In the genomic region with DNA sequence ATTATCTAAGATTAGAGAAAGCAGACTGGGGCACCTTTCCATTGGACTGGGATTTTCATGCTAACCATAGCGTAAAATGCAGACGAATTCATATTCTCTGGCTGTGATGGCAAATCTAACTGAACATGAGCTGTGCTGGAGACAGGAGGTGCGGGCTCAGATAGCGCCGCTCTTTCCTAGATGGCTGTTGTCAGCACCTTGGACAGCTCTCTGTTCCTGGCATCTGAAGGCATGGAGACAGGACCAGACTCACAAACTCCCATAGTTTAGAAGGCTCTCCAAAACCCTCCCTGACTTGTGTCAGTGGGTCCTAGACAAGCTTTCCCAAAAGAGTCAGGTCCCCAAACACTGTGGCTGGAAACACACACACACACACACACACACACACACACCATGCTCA, we compare ENCODE assay signal across 10 mouse cellular contexts. TPM values are rescaled to one million over a fixed set of nuclear protein-coding genes. Genes with fewer than 3 reads are reported as not detected.
DNase-seq lines count a peak whose midpoint lies in the region; ATAC-seq and TF ChIP-seq lines count a peak whose summit lies in the region.
"Had no signal": no experiment of that assay in that cellular context is flagged by ENCODE, and none has a peak within 500 bp of the region (broad histone marks: within the 10 kb centered on the region; RNA-seq: fewer than 3 reads in every experiment).

No protein-coding gene starts in this region.

- no peak overlapping the region for H3K4me2 ChIP-seq in forebrain, postnatal 0 days (ENCODE audit: low read depth)
- no peak overlapping the region for H3K4me2 ChIP-seq in forebrain, embryonic 13.5 days
- H3K4me2 ChIP-seq in midbrain, embryonic 14.5 days (ENCODE audit: low read length), result no peak overlapping the region
- no peak overlapping the region for H3K4me2 ChIP-seq in midbrain, embryonic 16.5 days (ENCODE audit: low read length)
- no peak overlapping the region for H3K4me2 ChIP-seq in embryonic facial prominence, embryonic 11.5 days (ENCODE audit: low read depth, low read length)
- H3K4me2 ChIP-seq: liver, embryonic 13.5 days had no signal

- no peak overlapping the region for H3K9ac ChIP-seq in forebrain, postnatal 0 days
- H3K9ac ChIP-seq in forebrain, embryonic 13.5 days, result no peak overlapping the region
- no peak overlapping the region for H3K9ac ChIP-seq in midbrain, embryonic 14.5 days (replicated peaks; ENCODE audit: low read length)
- no peak overlapping the region for H3K9ac ChIP-seq in midbrain, embryonic 16.5 days (ENCODE audit: low read depth, low read length)
- H3K9ac ChIP-seq in embryonic facial prominence, embryonic 11.5 days (replicated peaks; ENCODE audit: low read length), result no peak overlapping the region
- H3K9ac ChIP-seq: liver, embryonic 13.5 days had no signal

- no peak overlapping the region for H3K27ac ChIP-seq in forebrain, postnatal 0 days (ENCODE audit: low read depth, low read length)
- H3K27ac ChIP-seq in forebrain, embryonic 13.5 days, result no peak overlapping the region
- H3K27ac ChIP-seq in midbrain, embryonic 14.5 days (replicated peaks; ENCODE audit: low read depth, low read length), result no peak overlapping the region
- H3K27ac ChIP-seq in midbrain, embryonic 16.5 days (ENCODE audit: low read length), result no peak overlapping the region
- no peak overlapping the region for H3K27ac ChIP-seq in embryonic facial prominence, embryonic 11.5 days (replicated peaks; ENCODE audit: low read depth, low read length)
- H3K27ac ChIP-seq: heart, adult 2 months; liver, embryonic 13.5 days had no signal

- H3K36me3 ChIP-seq in forebrain, postnatal 0 days (ENCODE audit: insufficient read depth), result no peaks in the 10 kb centered on the region
- H3K36me3 ChIP-seq in forebrain, embryonic 13.5 days (ENCODE audit: poor library complexity, severe bottlenecking), result no peaks in the 10 kb centered on the region
- no peaks in the 10 kb centered on the region for H3K36me3 ChIP-seq in midbrain, embryonic 14.5 days (ENCODE audit: control insufficient read depth, insufficient read depth, low read length)
- H3K36me3 ChIP-seq in midbrain, embryonic 16.5 days (ENCODE audit: control insufficient read depth, insufficient read depth, low read length), result no peaks in the 10 kb centered on the region
- no peaks in the 10 kb centered on the region for H3K36me3 ChIP-seq in embryonic facial prominence, embryonic 11.5 days (replicated peaks; ENCODE audit: control insufficient read depth, insufficient read depth, low read depth, low read length)
- H3K36me3 ChIP-seq: liver, embryonic 13.5 days had no signal

- no peak overlapping the region for H3K4me3 ChIP-seq in forebrain, postnatal 0 days (ENCODE audit: low read depth, low read length)
- H3K4me3 ChIP-seq in forebrain, embryonic 13.5 days, result no peak overlapping the region
- no peak overlapping the region for H3K4me3 ChIP-seq in midbrain, embryonic 14.5 days (replicated peaks; ENCODE audit: low read depth, low read length)
- H3K4me3 ChIP-seq in midbrain, embryonic 16.5 days (ENCODE audit: low read depth, low read length), result no peak overlapping the region
- no peak overlapping the region for H3K4me3 ChIP-seq in embryonic facial prominence, embryonic 11.5 days (ENCODE audit: low read depth, low read length)
- H3K4me3 ChIP-seq: heart, adult 2 months; liver, embryonic 13.5 days had no signal

- peak; percentile 26 for DNase-seq in forebrain, postnatal 0 days
- DNase-seq in midbrain, embryonic 14.5 days, result peak; percentile 68
- DNase-seq in embryonic facial prominence, embryonic 11.5 days (ENCODE audit: low spot score), result peak; percentile 88
- peak; percentile 41 for DNase-seq in ovary, postnatal 14 days (ENCODE audit: low spot score)
- no peak for DNase-seq in c-Kit-positive CD71-positive TER-119-positive erythroid progenitor cells, embryonic 14.5 days (ENCODE audit: low spot score)
- DNase-seq in layer of hippocampus, adult 18-20 months (ENCODE audit: low spot score in 2 of 2), result no peak
- DNase-seq: liver, embryonic 13.5 days had no signal

- ATAC-seq in forebrain, postnatal 0 days, result no peak
- ATAC-seq in forebrain, embryonic 13.5 days, result no peak
- ATAC-seq in midbrain, embryonic 14.5 days (ENCODE audit: low FRiP score, low TSS enrichment), result no peak
- ATAC-seq in midbrain, embryonic 16.5 days, result no peak
- ATAC-seq in embryonic facial prominence, embryonic 11.5 days (replicated peaks; ENCODE audit: insufficient number of reproducible peaks, low FRiP score, low TSS enrichment, low read depth), result no peak

- 38% methylated on average over 5 of the region's 5 CpGs for WGBS in forebrain, postnatal 0 days
- 29% methylated on average over 5 of the region's 5 CpGs for WGBS in forebrain, embryonic 13.5 days
- WGBS in midbrain, embryonic 14.5 days, result 31% methylated on average over 5 of the region's 5 CpGs
- WGBS in midbrain, embryonic 16.5 days, result 24% methylated on average over 5 of the region's 5 CpGs
- 34% methylated on average over 5 of the region's 5 CpGs for WGBS in embryonic facial prominence, embryonic 11.5 days

- TF ChIP-seq CTCF in forebrain, postnatal 0 days (IDR thresholded peaks at IDR 0.05; ENCODE audit: low read depth), result no peak

- no peaks in the 10 kb centered on the region for H3K9me3 ChIP-seq in forebrain, postnatal 0 days (ENCODE audit: low read length)
- H3K9me3 ChIP-seq in forebrain, embryonic 13.5 days (replicated peaks), result no peaks in the 10 kb centered on the region
- H3K9me3 ChIP-seq in midbrain, embryonic 14.5 days (ENCODE audit: control insufficient read depth, low read length), result no peaks in the 10 kb centered on the region
- no peaks in the 10 kb centered on the region for H3K9me3 ChIP-seq in midbrain, embryonic 16.5 days (replicated peaks; ENCODE audit: control insufficient read depth, low read length, poor library complexity, severe bottlenecking)
- H3K9me3 ChIP-seq in embryonic facial prominence, embryonic 11.5 days (replicated peaks; ENCODE audit: control insufficient read depth, low read length), result no peaks in the 10 kb centered on the region

- H3K27me3 ChIP-seq in forebrain, postnatal 0 days (ENCODE audit: insufficient read depth, low read length), result no peaks in the 10 kb centered on the region
- no peaks in the 10 kb centered on the region for H3K27me3 ChIP-seq in forebrain, embryonic 13.5 days
- no peaks in the 10 kb centered on the region for H3K27me3 ChIP-seq in midbrain, embryonic 14.5 days (ENCODE audit: control insufficient read depth, insufficient read depth, low read length)
- H3K27me3 ChIP-seq in midbrain, embryonic 16.5 days (ENCODE audit: control insufficient read depth, insufficient read depth, low read depth, low read length), result no peaks in the 10 kb centered on the region
- H3K27me3 ChIP-seq in embryonic facial prominence, embryonic 11.5 days (ENCODE audit: control insufficient read depth, insufficient read depth, low read length), result no peaks in the 10 kb centered on the region
- H3K27me3 ChIP-seq: liver, embryonic 13.5 days had no signal

- no peaks in the 10 kb centered on the region for H3K4me1 ChIP-seq in forebrain, postnatal 0 days (ENCODE audit: insufficient read depth)
- H3K4me1 ChIP-seq in forebrain, embryonic 13.5 days, result no peaks in the 10 kb centered on the region
- no peaks in the 10 kb centered on the region for H3K4me1 ChIP-seq in midbrain, embryonic 14.5 days (ENCODE audit: control insufficient read depth, insufficient read depth, low read length)
- no peaks in the 10 kb centered on the region for H3K4me1 ChIP-seq in midbrain, embryonic 16.5 days (ENCODE audit: control insufficient read depth, insufficient read depth, low read length)
- no peaks in the 10 kb centered on the region for H3K4me1 ChIP-seq in embryonic facial prominence, embryonic 11.5 days (ENCODE audit: control insufficient read depth, insufficient read depth, low read length)
- H3K4me1 ChIP-seq: liver, embryonic 13.5 days had no signal

RNA-seq across cellular contexts. Expression of gene Tmem132c, which starts 49.7 kb away (rescaled TPM):
- total RNA-seq in forebrain, postnatal 0 days (2014; rRNA removed), result 18.9 and 25.6 TPM in 2 replicates
- polyA plus RNA-seq in forebrain, postnatal 0 days (2015; fragmentation: Nextera tagmentation; extraction: Ambion mirVana), result 5.2 and 7.5 TPM in 2 replicates
- 6.0 and 8.6 TPM in 2 replicates for polyA plus RNA-seq in forebrain, embryonic 13.5 days (2015; fragmentation: Nextera tagmentation; extraction: Ambion mirVana)
- 10.6 and 16.2 TPM in 2 replicates for polyA plus RNA-seq in midbrain, embryonic 14.5 days (2014; fragmentation: Nextera tagmentation; extraction: Ambion mirVana)
- polyA plus RNA-seq in midbrain, embryonic 16.5 days (2015; fragmentation: Nextera tagmentation; extraction: Ambion mirVana), result 11.8 and 12.7 TPM in 2 replicates
- 30.9 and 31.0 TPM in 2 replicates for polyA plus RNA-seq in embryonic facial prominence, embryonic 11.5 days (2014; fragmentation: Nextera tagmentation; extraction: Ambion mirVana)
- 1 to 10 TPM; 2.7 to 3.7 TPM for total RNA-seq in layer of hippocampus, adult 18-20 months (2021)

Comparison
In these comparisons a context has a peak if more than half of its experiments do, and no peak if none do; other contexts are left out.
1. DNase-seq: peak in forebrain, postnatal 0 days (single experiment), midbrain, embryonic 14.5 days (single experiment), embryonic facial prominence, embryonic 11.5 days (single experiment) and ovary, postnatal 14 days (single experiment); none in c-Kit-positive CD71-positive TER-119-positive erythroid progenitor cells, embryonic 14.5 days (single experiment) and layer of hippocampus, adult 18-20 months (0 of 2).